Mouse (Mus musculus) NIH3T3 (cell line): ENCODE measurements around the gene Armh3.
A peak's percentile ranks its signal among the peaks of the same experiment; 100 is the strongest.
"Not testable (repeated sequence)": the region's sequence is repeated elsewhere in the genome, so short reads cannot be mapped to it uniquely, and the experiment has no call there.

Source experiments
- DNase-seq: peaks from one replicate; pipeline ENCODE4 v3.0.0-alpha.2; 2012; ENCODE audit warnings: low read depth

Gene Armh3

DNA sequence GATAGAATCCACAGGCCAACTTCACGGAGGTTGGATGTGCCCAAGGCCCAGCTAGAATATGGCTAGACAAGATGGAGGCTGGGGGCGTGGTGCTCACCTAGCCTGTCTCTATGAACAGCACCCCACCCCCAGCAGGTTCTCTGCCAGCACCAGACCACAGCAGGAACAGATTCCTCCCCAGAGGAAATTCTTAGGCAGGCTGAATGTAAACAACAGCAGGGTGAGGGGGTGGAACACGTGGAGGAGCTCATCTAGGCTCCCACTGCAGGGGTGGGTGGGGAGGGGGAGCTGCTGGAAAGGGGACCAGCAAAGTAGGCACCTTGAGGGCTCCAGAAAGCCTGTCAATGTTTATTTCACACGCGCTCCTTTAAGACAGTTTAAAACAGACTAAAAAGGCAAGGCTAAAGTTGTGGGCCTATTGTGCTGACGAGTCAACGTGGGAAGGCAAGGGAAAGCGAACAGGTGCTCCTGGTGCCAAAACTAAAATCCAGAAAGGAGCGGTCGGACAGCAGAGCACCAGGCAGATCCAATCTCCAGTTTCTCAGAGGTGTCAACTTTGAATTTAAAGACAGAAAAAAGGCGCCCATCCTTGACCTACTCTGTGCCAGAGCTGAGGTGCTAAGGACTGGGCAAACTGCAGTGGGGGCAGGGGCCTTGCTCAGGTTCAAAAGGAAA, 180.3 kb downstream of the Armh3 start:
- peak; percentile 52 for DNase-seq

- DNase-seq: no peak
These were observed 181.6 kb downstream of the Armh3 start for GRCm38 (mm10) chr19:45816727-45817126.

- no peak for DNase-seq
These were observed 182.4 kb downstream of the Armh3 start, which contains the start of gene Kcnip2 for GRCm38 (mm10) chr19:45815831-45816405. Gene Kcnip2, minus strand, starts transcription at chr19:45816061.

DNA sequence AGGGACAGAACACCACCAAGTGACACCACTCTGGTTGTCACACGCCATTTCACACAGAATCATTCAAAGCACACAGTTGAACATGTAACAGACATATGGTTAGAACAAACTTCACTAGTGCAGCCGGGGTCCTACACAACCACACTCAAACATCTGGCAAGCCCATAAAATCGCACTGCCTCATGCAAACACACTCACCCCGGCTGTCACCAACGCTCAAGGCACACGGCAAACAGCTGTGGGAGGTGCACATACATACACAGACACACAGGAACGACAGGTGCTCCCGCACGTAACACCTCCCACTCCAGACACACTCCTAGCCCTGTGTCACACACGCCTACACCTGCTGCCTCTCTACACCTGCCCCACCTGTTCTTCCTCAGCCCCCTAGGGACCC, 183.1 kb downstream of the Armh3 start:
- DNase-seq: no peak

DNA sequence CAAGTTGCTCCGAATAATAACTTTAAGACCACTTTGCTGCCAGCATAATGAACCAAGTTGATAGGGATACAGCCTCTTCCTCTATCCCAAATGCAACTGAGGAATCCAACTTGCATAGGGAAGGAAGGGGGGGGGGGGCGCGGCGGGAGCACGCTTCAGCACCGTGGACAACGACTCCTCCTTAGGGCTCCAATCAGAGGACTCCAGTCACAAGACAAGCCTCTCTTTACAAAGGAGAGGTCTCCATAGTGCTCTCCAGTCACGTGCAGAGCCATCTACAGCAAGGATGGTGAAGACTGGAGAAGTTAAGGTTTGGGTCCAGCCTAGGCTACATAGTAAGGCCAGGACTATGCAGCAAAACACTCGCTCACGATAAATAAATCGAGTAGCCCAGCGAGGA, 184.5 kb downstream of the Armh3 start:
- DNase-seq: peak; percentile 64

GRCm38 (mm10) chr19:45813263-45813662, 185.0 kb downstream of the Armh3 start:
- peak; percentile 79 for DNase-seq

- DNase-seq: no peak
These were observed 185.5 kb downstream of the Armh3 start for GRCm38 (mm10) chr19:45812673-45813252.

- no peak for DNase-seq
These were observed 186.2 kb downstream of the Armh3 start for GRCm38 (mm10) chr19:45812115-45812514.

DNA sequence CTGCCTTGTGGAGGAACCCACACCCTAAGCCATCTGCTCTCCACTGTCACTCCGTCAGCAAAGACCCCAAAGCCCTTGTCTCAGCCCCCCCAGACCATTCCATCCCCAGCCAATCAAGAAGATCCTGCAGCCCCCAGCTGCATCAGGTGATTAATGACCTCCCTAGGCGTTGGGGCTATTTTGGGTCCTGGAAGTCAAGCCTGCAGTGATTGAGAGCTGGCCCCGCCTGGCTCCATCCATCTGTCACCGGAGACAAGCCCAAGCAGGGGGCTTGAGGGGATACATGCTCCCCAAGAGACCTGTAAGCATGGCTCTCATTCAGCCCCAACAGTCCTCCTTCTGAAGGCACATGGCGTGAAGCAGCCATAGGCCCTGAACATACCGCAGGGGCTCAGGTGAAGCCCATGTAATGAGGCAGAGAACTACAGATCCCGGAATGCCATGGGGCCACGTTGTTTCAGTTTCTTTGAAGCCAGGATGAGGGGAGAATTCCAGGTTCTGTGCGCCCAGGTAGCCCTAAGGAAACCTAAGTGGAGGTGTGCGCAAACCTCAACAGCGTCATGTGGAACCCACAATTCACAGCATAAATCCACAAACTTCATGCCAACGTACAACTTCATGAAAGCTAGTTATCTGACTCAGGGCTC, 187.1 kb downstream of the Armh3 start:
- DNase-seq: no peak

DNA sequence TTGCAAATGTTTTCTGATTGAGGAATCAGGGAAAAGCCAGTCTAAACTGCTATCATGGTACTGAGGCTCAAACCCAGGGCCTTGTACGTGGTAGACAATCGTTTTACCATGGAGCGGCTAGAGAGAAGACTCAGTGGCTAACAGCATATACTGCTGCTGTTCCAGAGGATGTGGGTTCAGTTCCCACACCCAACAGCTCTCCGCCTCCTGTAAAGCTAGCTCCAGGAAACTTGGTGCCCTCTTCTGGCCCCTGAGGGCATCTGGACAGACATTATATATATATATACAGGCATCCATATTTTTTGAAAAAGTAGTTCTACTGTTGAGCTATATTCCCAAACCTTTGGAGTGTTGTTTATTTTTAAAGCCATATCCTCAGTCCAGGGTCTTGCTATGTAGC, 190.6 kb downstream of the Armh3 start:
- no peak for DNase-seq

DNA sequence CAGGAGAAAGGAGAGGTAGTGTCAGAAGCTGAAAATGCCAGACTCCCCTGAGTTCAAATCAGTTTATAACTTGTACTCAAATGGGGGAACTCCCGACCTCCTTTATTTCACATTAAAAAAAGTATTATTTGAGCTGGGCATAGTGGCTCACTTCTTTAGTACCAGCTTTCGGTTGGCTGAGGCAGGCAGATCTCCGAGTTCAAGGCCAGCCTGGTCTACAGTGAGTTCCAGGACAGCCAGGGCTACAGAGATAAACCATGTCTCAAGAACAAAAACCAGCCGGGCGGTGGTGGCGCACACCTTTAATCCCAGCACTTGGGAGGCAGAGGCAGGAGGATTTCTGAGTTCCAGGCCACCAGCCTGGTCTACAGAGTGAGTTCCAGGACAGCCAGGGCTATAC, 192.5 kb downstream of the Armh3 start:
- DNase-seq: not testable (repeated sequence)

- peak; percentile 78 for DNase-seq
These were observed 193.5 kb downstream of the Armh3 start for GRCm38 (mm10) chr19:45804593-45805368.

GRCm38 (mm10) chr19:45803408-45803807, 194.9 kb downstream of the Armh3 start:
- DNase-seq: no peak

DNA sequence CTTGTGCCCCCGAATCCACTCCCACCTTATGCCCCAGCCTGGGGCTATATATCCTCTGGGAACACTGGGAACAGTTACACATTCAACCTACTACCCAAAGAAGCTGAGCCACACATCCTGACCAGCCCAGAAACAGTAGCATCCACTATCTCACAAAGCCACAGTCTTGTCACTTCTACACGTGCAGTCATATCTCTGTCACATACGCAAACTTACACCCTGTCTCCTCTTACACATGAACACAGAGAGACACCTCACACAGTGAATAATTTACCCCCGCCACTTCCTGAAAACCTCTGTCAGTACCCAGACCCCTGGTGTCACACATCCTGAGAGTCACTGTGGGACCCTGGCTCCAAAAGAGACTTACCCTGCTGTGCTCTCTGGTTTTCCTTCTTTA, 195.6 kb downstream of the Armh3 start:
- DNase-seq: no peak

GRCm38 (mm10) chr19:45796879-45797278, 201.4 kb downstream of the Armh3 start:
- no peak for DNase-seq

DNA sequence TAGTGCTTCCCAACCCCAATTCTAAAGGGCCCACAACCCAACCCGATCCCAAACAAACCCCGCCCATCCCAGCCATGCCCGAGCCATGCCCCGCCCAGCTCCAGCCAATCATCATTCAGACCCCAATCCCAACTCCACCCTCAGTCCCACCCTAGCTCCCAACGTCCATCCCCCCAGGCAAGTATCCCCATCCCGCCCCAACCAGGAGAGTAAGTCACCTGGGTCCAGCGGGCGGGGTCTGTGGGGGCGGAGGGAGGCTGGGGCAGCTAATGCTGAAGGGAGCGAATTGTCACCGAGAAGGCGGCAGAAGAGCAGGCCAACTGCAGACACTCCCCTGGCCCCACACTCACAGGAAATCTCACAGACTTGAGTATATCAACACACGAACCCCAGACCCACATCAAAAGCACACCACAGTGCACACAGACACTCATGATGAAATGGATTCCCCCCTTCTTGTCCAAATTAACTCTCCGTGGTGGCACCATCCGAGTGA, 202.2 kb downstream of the Armh3 start:
- no peak for DNase-seq

DNA sequence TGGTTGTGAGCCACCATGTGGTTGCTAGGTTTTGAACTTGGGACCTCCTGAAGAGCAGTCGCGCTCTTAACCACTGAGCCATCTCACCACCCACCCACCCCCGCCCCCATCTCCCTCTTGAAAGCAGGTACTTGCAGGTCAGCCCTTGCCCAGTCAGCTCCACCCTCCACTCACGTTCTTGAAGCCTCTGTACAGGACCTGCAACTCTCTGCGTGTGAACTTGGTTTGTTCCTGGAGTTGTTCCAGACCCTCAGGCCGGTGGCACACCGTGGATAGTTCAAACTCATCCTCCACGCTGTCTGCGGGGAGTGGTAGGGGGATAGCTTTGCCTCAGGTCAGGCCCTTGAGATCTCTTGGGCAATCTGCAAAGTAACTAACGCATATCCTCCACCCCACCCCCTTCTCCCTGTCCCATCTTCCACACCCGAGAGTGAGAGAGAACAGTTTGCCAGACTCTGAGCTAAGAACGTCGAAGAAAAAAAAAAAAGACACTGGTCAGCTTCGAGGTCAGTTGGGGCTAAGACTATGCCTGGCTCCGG, 202.8 kb downstream of the Armh3 start:
- DNase-seq: no peak

- DNase-seq: no peak
These were observed 203.6 kb downstream of the Armh3 start for GRCm38 (mm10) chr19:45794718-45795117.

DNA sequence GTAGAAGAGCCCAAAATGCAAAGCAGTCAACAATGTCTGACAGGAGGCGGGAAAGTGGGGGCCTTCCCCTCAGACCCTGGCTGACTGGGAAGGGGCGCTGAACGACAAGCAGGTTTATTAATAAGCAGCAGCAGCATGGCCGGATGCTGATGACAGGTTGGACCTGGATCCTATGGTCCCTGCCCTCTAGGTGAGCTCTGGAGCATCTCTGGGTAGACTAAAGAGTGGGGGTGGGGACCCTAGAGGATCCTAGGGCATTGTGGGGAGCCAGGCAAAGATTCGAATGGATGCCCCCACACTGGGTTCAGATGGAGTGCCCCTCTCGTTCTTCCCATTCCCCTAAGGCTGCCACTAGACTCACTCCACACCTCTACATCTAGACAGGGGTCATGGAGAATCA, 205.9 kb downstream of the Armh3 start:
- no peak for DNase-seq

DNA sequence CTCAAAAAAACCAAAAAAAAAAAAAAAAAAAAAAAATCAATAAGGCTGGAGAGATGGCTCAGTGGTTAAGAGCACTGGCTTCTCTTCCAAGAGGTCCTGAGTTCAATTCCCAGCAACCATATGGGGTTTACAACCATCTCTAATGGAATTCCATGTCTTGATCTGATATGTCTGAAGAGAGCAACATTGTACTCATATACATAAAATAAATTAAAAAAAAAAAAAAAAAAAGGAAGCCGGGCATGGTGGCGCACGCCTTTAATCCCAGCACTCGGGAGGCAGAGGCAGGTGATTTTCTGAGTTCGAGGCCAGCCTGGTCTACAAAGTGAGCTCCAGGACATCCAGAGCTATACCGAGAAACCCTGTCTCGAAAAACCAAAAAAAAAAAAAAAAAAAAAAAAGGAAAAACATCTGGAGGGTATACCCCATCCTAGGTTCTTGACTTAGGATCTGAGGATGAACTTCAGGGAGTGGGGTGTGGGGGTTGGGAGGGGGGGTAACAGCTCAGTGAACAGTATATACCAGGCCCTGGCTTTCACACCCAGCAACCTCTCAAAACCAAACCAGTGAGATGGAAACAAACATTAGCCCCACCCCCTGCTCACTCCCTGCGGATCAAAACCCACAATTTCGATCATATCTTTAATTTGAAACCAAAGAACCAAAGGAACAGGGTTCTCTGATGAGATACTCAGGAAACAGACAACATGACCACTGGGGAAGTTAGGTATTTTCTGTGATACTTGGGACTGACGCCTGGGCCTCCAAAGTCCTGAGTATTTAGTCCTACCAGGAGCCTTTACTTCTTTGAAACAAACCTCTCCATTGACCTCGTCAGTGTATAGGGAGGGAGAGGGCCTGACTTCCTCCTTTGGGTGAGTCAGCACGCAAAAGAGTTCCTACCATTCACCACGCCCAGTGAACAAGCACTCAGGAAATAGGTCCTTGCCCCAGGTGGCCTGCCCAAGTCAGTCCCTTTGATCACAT, 208.1 kb downstream of the Armh3 start:
- DNase-seq: no peak

- no peak for DNase-seq
These were observed 208.9 kb downstream of the Armh3 start for GRCm38 (mm10) chr19:45789365-45789764.
